Mouse (Mus musculus) liver, embryonic 14.5 days (tissue): ENCODE results near the gene Msx3. TPM values are rescaled to one million over a fixed set of nuclear protein-coding genes. Genes with fewer than 3 reads are reported as not detected.

Experiments
- ATAC-seq: fragments of 200-750 bp; cut with Nextera tagmentation; 2 replicates; pipeline ENCODE4 v1.8.0; 2017; ENCODE audit warnings: moderate number of reproducible peaks, mild to moderate bottlenecking, moderate library complexity; ENCODE audit not compliant: insufficient read depth
- DNase-seq, 3 experiments: peaks; one replicate each; pipeline ENCODE4 v3.0.0-alpha.2; 2012 to 2013; ENCODE audit warnings: low read depth in 3 of 3, low spot score in 3 of 3
- H3K27ac ChIP-seq: fragments of 300-500 bp; sonication (generic); 2 replicates; pipeline ENCODE4 v1.5.1; 2014; ENCODE audit warnings: moderate library complexity, mild to moderate bottlenecking, control low read depth, inconsistent platforms
- H3K27me3 ChIP-seq: fragments of 300-500 bp; sonication (generic); 2 replicates; pipeline ENCODE4 v1.6.1; 2014; ENCODE audit warnings: mild to moderate bottlenecking, low read length, moderate library complexity; ENCODE audit not compliant: control insufficient read depth, insufficient read depth
- H3K36me3 ChIP-seq: fragments of 300-500 bp; sonication (generic); replicated peaks from 2 replicates; pipeline ENCODE4 v1.6.1; 2014; ENCODE audit warnings: low read depth; ENCODE audit not compliant: control insufficient read depth, insufficient read depth
- H3K4me1 ChIP-seq, 2 experiments: fragments of 200-500 bp in 1 of 2; fragments of 300-500 bp in 1 of 2; sonication (generic) in 1 of 2; replicated peaks; 2 replicates each; pipeline ENCODE4 v1.6.1; 2012 to 2014; ENCODE audit warnings: antibody characterized with exemption in 1 of 2, inconsistent platforms in 1 of 2, low read length in 1 of 2; ENCODE audit not compliant: control insufficient read depth in 2 of 2, insufficient read depth in 2 of 2
- H3K4me2 ChIP-seq: fragments of 300-500 bp; sonication (generic); 2 replicates; pipeline ENCODE4 v1.6.1; 2014; ENCODE audit warnings: low read depth, mild to moderate bottlenecking, control low read depth, moderate library complexity
- H3K4me3 ChIP-seq, 2 experiments: fragments of 200-500 bp in 1 of 2; fragments of 300-500 bp in 1 of 2; sonication (generic) in 1 of 2; 2 replicates each; pipeline ENCODE4 v1.5.1; 2012 to 2014; ENCODE audit warnings: low read depth in 2 of 2, low read length in 2 of 2, mild to moderate bottlenecking in 2 of 2, control low read depth in 1 of 2, inconsistent platforms in 1 of 2, moderate library complexity in 1 of 2; ENCODE audit not compliant: insufficient read depth in 1 of 2
- H3K9ac ChIP-seq: fragments of 300-500 bp; sonication (generic); replicated peaks from 2 replicates; pipeline ENCODE4 v1.6.1; 2014; ENCODE audit warnings: mild to moderate bottlenecking, control low read depth, moderate library complexity
- H3K9me3 ChIP-seq: fragments of 300-500 bp; sonication (generic); 2 replicates; pipeline ENCODE4 v1.6.1; 2016; ENCODE audit warnings: low read length, mixed read lengths; ENCODE audit not compliant: control insufficient read depth
- CTCF ChIP-seq: IDR thresholded peaks from 2 replicates; pipeline ENCODE4 v1.5.1; 2016; ENCODE audit warnings: antibody characterized with exemption, low read depth, control low read depth
- EP300 ChIP-seq: IDR thresholded peaks from 2 replicates; pipeline ENCODE4 v1.6.1; 2016; ENCODE audit warnings: antibody characterized with exemption, low read depth
- WGBS: fragments of 180-500 bp; shearing (Covaris S2); extraction: QIAGEN DNeasy Blood & Tissue Kit; methylation state at CpG from one replicate; pipeline ENCODE4 v1.1.7; 2014; ENCODE audit not compliant: insufficient replicate concordance; 5-methylcytosine and 5-hydroxymethylcytosine counted together
- polyA plus RNA-seq, 2 experiments: library from polyadenylated mRNA; depleted of rRNA in 1 of 2; stranded (reverse) in 1 of 2; unstranded in 1 of 2; fragments of >200 nt; fragmentation: Nextera tagmentation in 1 of 2; extraction: Ambion mirVana in 1 of 2; gene quantifications; 2 replicates each; pipeline versions ENCODE4 v1.2.1 to v1.2.3; 2012 to 2014

The Msx3 gene
- polyA plus RNA-seq, 2 experiments = not detected

DNA sequence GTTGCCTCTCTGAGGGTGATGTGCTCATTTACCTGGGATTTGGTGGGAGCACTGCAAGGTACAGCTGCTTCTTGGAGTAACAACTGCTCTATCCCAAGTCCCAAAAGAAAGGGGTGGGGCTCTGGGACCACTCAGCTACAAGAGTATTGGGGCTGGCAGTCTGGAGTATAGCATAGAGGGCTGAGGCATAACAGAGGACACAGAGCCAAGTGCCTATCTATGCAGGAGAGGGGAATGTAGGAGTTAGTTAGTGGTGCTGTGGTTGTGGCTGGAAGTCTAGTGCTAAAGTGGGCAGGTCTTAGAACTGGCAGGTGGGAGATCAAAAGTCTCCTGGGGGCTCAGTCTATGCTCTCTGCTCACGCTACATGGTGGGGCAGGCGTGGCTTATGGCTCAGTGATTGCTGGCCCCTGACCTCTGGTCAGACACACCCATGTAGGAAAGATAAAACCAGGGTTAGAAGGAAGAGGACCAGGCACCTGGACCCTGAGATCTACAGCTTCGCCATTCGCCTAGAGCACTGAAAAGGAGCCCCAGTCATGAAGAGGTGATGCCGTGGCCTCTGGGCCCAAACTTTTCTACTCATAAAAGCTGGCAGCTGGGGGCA lies 44.1 kb upstream of the Msx3 start, which contains the start of gene Prap1:
TSS of gene Prap1 (plus strand) at position 472 of the 605 bp plus-strand sequence.
- H3K4me3 ChIP-seq = no peak within 1 kb of the TSS
- no peaks in the 10 kb centered on the region for H3K4me1 ChIP-seq
- no peak within 1 kb of the TSS for H3K27ac ChIP-seq
- 51% methylated on average over 5 of the region's 5 CpGs for WGBS
- no peaks in the 10 kb centered on the region; the same call in 1 of the 2 replicates for H3K27me3 ChIP-seq
- H3K36me3 ChIP-seq = no peaks in the 10 kb centered on the region
- H3K9ac ChIP-seq = no peak within 1 kb of the TSS
- no peak for TF ChIP-seq CTCF
- no peak for TF ChIP-seq EP300
- H3K9me3 ChIP-seq = no peaks in the 10 kb centered on the region
- ATAC-seq (no peak), DNase-seq (no peak)
- no peak within 1 kb of the TSS for H3K4me2 ChIP-seq

- DNase-seq (no peak), ATAC-seq (no peak)
- Histone ChIP-seq H3K4me1 (no peaks in the 10 kb centered on the region), H3K27ac (no peak overlapping the region), H3K4me3 (no peak overlapping the region), H3K27me3 (no peaks in the 10 kb centered on the region; the same call in 1 of the 2 replicates), H3K36me3 (no peaks in the 10 kb centered on the region), H3K9ac (no peak overlapping the region), H3K9me3 (no peaks in the 10 kb centered on the region), H3K4me2 (no peak overlapping the region)
- TF ChIP-seq EP300 = no peak
- no peak for TF ChIP-seq CTCF
- WGBS = 65% methylated on average over 10 of the region's 10 CpGs
These were observed 41.7 kb upstream of the Msx3 start for GRCm38 (mm10) chr7:140090601-140091000.

- peak; percentile 50 for TF ChIP-seq CTCF
- no peak for TF ChIP-seq EP300
- no peak within 1 kb of the TSS for H3K4me3 ChIP-seq
- no peak within 1 kb of the TSS for H3K4me2 ChIP-seq
- no peaks in the 10 kb centered on the region for H3K4me1 ChIP-seq
- DNase-seq = no peak
- ATAC-seq = peak; percentile 37; the same call in 1 of the 2 replicates
- H3K9ac ChIP-seq = no peak within 1 kb of the TSS
- WGBS = 7% methylated on average over 18 of the region's 18 CpGs
- H3K36me3 ChIP-seq = no peaks in the 10 kb centered on the region
- H3K27ac ChIP-seq = no peak within 1 kb of the TSS
- no peaks in the 10 kb centered on the region for H3K9me3 ChIP-seq
- peaks cover 33% of the 10 kb centered on the region for H3K27me3 ChIP-seq
These were observed 33.4 kb upstream of the Msx3 start, which contains the start of gene Caly for GRCm38 (mm10) chr7:140082242-140082678. TSS of gene Caly (minus strand) at chr7:140082548.

GRCm38 (mm10) chr7:140081408-140082241 lies 32.7 kb upstream of the Msx3 start:
- no peak overlapping the region for H3K4me2 ChIP-seq
- no peaks in the 10 kb centered on the region for H3K36me3 ChIP-seq
- 24% methylated on average over 20 of the region's 20 CpGs for WGBS
- no peak overlapping the region for H3K4me3 ChIP-seq
- no peak overlapping the region for H3K27ac ChIP-seq
- H3K9ac ChIP-seq = no peak overlapping the region
- H3K27me3 ChIP-seq = peaks cover 33% of the 10 kb centered on the region
- no peaks in the 10 kb centered on the region for H3K4me1 ChIP-seq
- TF ChIP-seq CTCF (no peak), EP300 (no peak)
- no peak for DNase-seq
- no peaks in the 10 kb centered on the region for H3K9me3 ChIP-seq
- ATAC-seq = no peak
